ENCODE assay signal across 13 mouse cellular contexts in the genomic region with DNA sequence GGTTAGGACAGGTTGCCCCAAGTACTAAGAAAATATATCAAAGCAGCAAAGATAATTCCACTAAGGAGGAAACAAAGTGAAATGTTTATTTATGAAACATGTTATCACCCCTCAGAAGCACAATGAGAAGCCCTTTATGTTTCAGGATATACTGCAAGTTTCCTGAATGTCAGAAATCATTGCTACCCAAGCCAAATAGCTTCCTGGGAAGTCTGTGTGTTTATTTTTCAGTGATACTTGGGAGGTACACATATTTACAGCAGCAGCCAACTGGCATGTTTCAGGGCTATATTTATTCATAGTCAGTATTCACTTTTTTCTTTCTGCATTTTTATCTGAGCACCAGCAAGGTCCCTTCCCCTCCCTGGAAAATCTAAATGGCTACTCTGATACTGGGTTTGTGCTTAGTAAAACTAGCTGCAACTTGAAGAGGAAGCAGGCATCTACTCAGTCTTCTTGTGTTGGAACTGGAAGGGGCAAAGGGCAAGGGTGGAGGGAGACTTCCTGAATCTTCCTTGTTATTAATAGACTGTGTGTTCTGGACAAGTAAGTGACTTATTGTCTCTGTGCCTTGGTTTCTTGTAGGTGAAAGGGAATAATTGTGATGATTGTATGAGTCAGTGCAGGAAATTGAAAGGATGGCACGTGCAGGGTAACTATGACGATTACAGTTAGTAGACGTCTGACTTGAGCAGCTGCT.
DNase-seq lines count a peak whose midpoint lies in the region; ATAC-seq and TF ChIP-seq lines count a peak whose summit lies in the region.
"Had no signal": no experiment of that assay in that cellular context is flagged by ENCODE, and none has a peak within 500 bp of the region (broad histone marks: within the 10 kb centered on the region; RNA-seq: fewer than 3 reads in every experiment).

No protein-coding gene starts in this region.

- no peak for TF ChIP-seq CTCF in forebrain, postnatal 0 days (IDR thresholded peaks at IDR 0.05; ENCODE audit: low read depth)
- TF ChIP-seq CTCF in liver, postnatal 0 days (IDR thresholded peaks at IDR 0.05; ENCODE audit: low read depth) = no peak

- H3K4me1 ChIP-seq in forebrain, postnatal 0 days (ENCODE audit: insufficient read depth) = no peaks in the 10 kb centered on the region
- peaks cover 6% of the 10 kb centered on the region; the same call in 1 of the 2 replicates for H3K4me1 ChIP-seq in forebrain, embryonic 15.5 days
- H3K4me1 ChIP-seq in liver, postnatal 0 days (ENCODE audit: insufficient read depth) = no peaks in the 10 kb centered on the region
- H3K4me1 ChIP-seq in liver, embryonic 12.5 days = no peaks in the 10 kb centered on the region
- H3K4me1 ChIP-seq in intestine, embryonic 16.5 days (ENCODE audit: control insufficient read depth, insufficient read depth, low read length) = 0 out of 2 replicates have a peak, but pooled peaks cover 2% of the 10 kb centered on the region
- H3K4me1 ChIP-seq: limb, embryonic 10.5 days; midbrain, embryonic 13.5 days had no signal

- no peaks in the 10 kb centered on the region for H3K36me3 ChIP-seq in forebrain, postnatal 0 days (ENCODE audit: insufficient read depth)
- H3K36me3 ChIP-seq in forebrain, embryonic 15.5 days = no peaks in the 10 kb centered on the region
- no peaks in the 10 kb centered on the region for H3K36me3 ChIP-seq in liver, postnatal 0 days (replicated peaks; ENCODE audit: insufficient read depth, low read length)
- no peaks in the 10 kb centered on the region for H3K36me3 ChIP-seq in liver, embryonic 12.5 days
- H3K36me3 ChIP-seq in intestine, embryonic 16.5 days (ENCODE audit: control insufficient read depth, insufficient read depth, low read length) = no peaks in the 10 kb centered on the region
- H3K36me3 ChIP-seq: limb, embryonic 10.5 days; midbrain, embryonic 13.5 days had no signal

- no peak overlapping the region for H3K4me3 ChIP-seq in forebrain, postnatal 0 days (ENCODE audit: low read depth, low read length)
- H3K4me3 ChIP-seq in forebrain, embryonic 15.5 days = no peak overlapping the region
- H3K4me3 ChIP-seq in liver, postnatal 0 days (ENCODE audit: low read depth, low read length) = no peak overlapping the region
- H3K4me3 ChIP-seq in liver, embryonic 12.5 days = no peak overlapping the region
- no peak overlapping the region for H3K4me3 ChIP-seq in intestine, embryonic 16.5 days (ENCODE audit: low read length)
- H3K4me3 ChIP-seq: limb, embryonic 10.5 days; midbrain, embryonic 13.5 days had no signal

- 50% methylated on average over 3 of the region's 3 CpGs for WGBS in forebrain, postnatal 0 days
- 47% methylated on average over 3 of the region's 3 CpGs for WGBS in forebrain, embryonic 15.5 days
- WGBS in liver, postnatal 0 days (ENCODE audit: insufficient replicate concordance) = 47% methylated on average over 3 of the region's 3 CpGs
- WGBS in liver, embryonic 12.5 days (ENCODE audit: insufficient replicate concordance) = 56% methylated on average over 3 of the region's 3 CpGs
- 54% methylated on average over 3 of the region's 3 CpGs for WGBS in intestine, embryonic 16.5 days

- H3K4me2 ChIP-seq in forebrain, postnatal 0 days (ENCODE audit: low read depth) = no peak overlapping the region
- no peak overlapping the region for H3K4me2 ChIP-seq in forebrain, embryonic 15.5 days (replicated peaks)
- no peak overlapping the region for H3K4me2 ChIP-seq in liver, postnatal 0 days (ENCODE audit: low read depth, low read length)
- no peak overlapping the region for H3K4me2 ChIP-seq in liver, embryonic 12.5 days
- no peak overlapping the region for H3K4me2 ChIP-seq in intestine, embryonic 16.5 days (ENCODE audit: low read depth, low read length)
- H3K4me2 ChIP-seq: midbrain, embryonic 13.5 days had no signal

- H3K27me3 ChIP-seq in forebrain, postnatal 0 days (ENCODE audit: insufficient read depth, low read length) = no peaks in the 10 kb centered on the region
- H3K27me3 ChIP-seq in forebrain, embryonic 15.5 days = no peaks in the 10 kb centered on the region
- H3K27me3 ChIP-seq in liver, postnatal 0 days (ENCODE audit: insufficient read depth, low read length) = no peaks in the 10 kb centered on the region
- H3K27me3 ChIP-seq in liver, embryonic 12.5 days (replicated peaks) = no peaks in the 10 kb centered on the region
- H3K27me3 ChIP-seq in intestine, embryonic 16.5 days (replicated peaks; ENCODE audit: control insufficient read depth, insufficient read depth, low read length) = no peaks in the 10 kb centered on the region
- H3K27me3 ChIP-seq: midbrain, embryonic 13.5 days had no signal

- no peaks in the 10 kb centered on the region for H3K9me3 ChIP-seq in forebrain, postnatal 0 days (ENCODE audit: low read length)
- H3K9me3 ChIP-seq in forebrain, embryonic 15.5 days = no peaks in the 10 kb centered on the region
- H3K9me3 ChIP-seq in liver, postnatal 0 days (ENCODE audit: low read length) = no peaks in the 10 kb centered on the region
- no peaks in the 10 kb centered on the region for H3K9me3 ChIP-seq in liver, embryonic 12.5 days (replicated peaks)
- H3K9me3 ChIP-seq in intestine, embryonic 16.5 days (ENCODE audit: control insufficient read depth, low read length) = no peaks in the 10 kb centered on the region
- H3K9me3 ChIP-seq: limb, embryonic 10.5 days; midbrain, embryonic 13.5 days had no signal

- TF ChIP-seq EP300 in liver, postnatal 0 days (IDR thresholded peaks at IDR 0.05; ENCODE audit: low read depth) = 0 out of 2 replicates have a peak, but pooled peaks have one; percentile 5

- no peak overlapping the region for H3K9ac ChIP-seq in forebrain, postnatal 0 days
- no peak overlapping the region for H3K9ac ChIP-seq in forebrain, embryonic 15.5 days (replicated peaks)
- H3K9ac ChIP-seq in liver, postnatal 0 days (replicated peaks) = no peak overlapping the region
- H3K9ac ChIP-seq in liver, embryonic 12.5 days = no peak overlapping the region
- H3K9ac ChIP-seq in intestine, embryonic 16.5 days (ENCODE audit: low read depth, low read length) = no peak overlapping the region
- H3K9ac ChIP-seq: midbrain, embryonic 13.5 days had no signal

- no peak for ATAC-seq in forebrain, postnatal 0 days
- no peak for ATAC-seq in forebrain, embryonic 15.5 days (replicated peaks)
- ATAC-seq in liver, postnatal 0 days = peak; percentile 60
- no peak for ATAC-seq in liver, embryonic 12.5 days
- peak; percentile 74 for ATAC-seq in intestine, embryonic 16.5 days
- ATAC-seq: midbrain, embryonic 13.5 days had no signal

- DNase-seq in forebrain, postnatal 0 days = peak; percentile 9
- DNase-seq in liver, postnatal 0 days = no peak
- DNase-seq in lung, postnatal 36 days = peak; percentile 23
- DNase-seq in natural killer cell, adult 2 months (ENCODE audit: low spot score in 2 of 2) = no peak
- no peak for DNase-seq in right cerebral cortex, postnatal 10 days (ENCODE audit: low spot score in 2 of 2)
- DNase-seq: adrenal gland, postnatal 25 days; thymus, adult 2 months had no signal

- H3K27ac ChIP-seq in forebrain, postnatal 0 days (ENCODE audit: low read depth, low read length) = no peak overlapping the region
- H3K27ac ChIP-seq in forebrain, embryonic 15.5 days (replicated peaks) = no peak overlapping the region
- H3K27ac ChIP-seq in liver, postnatal 0 days (ENCODE audit: low read depth) = no peak overlapping the region
- H3K27ac ChIP-seq in liver, embryonic 12.5 days = no peak overlapping the region
- H3K27ac ChIP-seq in intestine, embryonic 16.5 days (ENCODE audit: low read length) = no peak overlapping the region
- H3K27ac ChIP-seq: limb, embryonic 10.5 days; macrophage; midbrain, embryonic 13.5 days had no signal

Comparison
In these comparisons a context has a peak if more than half of its experiments do, and no peak if none do; other contexts are left out.
1. ATAC-seq: peak in liver, postnatal 0 days (single experiment) and intestine, embryonic 16.5 days (single experiment); none in forebrain, postnatal 0 days (single experiment), forebrain, embryonic 15.5 days (single experiment) and liver, embryonic 12.5 days (single experiment).
2. DNase-seq: peak in forebrain, postnatal 0 days (single experiment) and lung, postnatal 36 days (single experiment); none in liver, postnatal 0 days (single experiment), natural killer cell, adult 2 months (0 of 2) and right cerebral cortex, postnatal 10 days (0 of 2).